Mouse (Mus musculus): ENCODE results near the gene Gapdh. TPM values are rescaled to one million over a fixed set of nuclear protein-coding genes. Genes with fewer than 3 reads are reported as not detected.

The Gapdh gene
- total and polyA plus RNA-seq, 2 experiments from 2014 or later: 1,919 to 2,736 TPM

DNA sequence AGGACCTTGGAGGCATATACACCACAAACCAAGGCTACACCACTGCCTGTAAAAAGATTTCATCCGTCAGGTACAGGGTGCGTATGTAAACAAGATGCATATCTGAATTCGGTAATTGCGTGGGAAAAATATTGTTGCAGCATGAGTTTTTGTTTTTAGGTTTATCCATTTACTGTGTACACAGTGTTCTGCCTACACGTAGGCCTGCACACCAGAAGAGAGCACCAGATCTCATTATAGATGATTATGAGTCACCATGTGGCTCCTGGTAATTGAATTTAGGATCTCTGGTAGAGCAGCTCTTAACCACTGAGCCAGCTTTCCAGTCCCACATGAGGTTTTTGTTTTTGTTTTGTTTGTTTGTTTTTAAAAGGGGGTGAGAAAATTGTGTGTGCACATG is 30.9 kb upstream of the Gapdh start:
- WGBS: 83% methylated on average over 5 of the region's 5 CpGs
- no peaks in the 10 kb centered on the region for H3K9me3 ChIP-seq (ENCODE audit: low read length)
- no peak overlapping the region for H3K27ac ChIP-seq
- TF ChIP-seq CTCF (IDR thresholded peaks at IDR 0.05; ENCODE audit: low read depth): no peak
- DNase-seq (ENCODE audit: low spot score) (no peak), ATAC-seq (no peak)
- peaks cover 16% of the 10 kb centered on the region for H3K36me3 ChIP-seq (ENCODE audit: insufficient read depth, low read length)
- no peak overlapping the region for H3K9ac ChIP-seq (replicated peaks; ENCODE audit: low read length)
- peaks cover 5% of the 10 kb centered on the region for H3K4me1 ChIP-seq (ENCODE audit: insufficient read depth, low read length)
- H3K4me3 ChIP-seq (ENCODE audit: low read length): no peak overlapping the region
- H3K27me3 ChIP-seq (ENCODE audit: insufficient read depth, low read length): no peaks in the 10 kb centered on the region
- H3K4me2 ChIP-seq (ENCODE audit: low read depth, low read length): no peak overlapping the region

DNA sequence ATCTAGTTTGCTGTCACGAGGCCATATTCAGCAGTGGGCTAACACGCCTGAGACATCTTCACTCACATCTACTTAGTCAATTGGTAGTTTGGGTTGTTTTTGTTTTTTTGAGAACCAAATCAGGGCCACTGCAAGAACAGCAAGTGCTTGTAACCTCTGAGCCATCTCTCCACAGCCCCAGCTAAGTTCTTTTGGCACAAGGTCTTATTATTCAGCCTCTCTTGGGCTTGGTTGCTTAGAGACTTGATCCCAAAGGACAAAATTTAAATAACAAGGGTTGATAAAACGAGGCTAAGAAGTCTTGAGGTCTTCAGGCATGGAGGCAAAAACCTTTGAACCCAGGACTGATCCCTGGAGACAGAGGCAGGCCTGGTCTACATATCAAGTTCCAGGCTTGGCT is 30.0 kb upstream of the Gapdh start:
- Histone ChIP-seq H3K9me3 (ENCODE audit: low read length) (no peaks in the 10 kb centered on the region), H3K4me1 (ENCODE audit: insufficient read depth, low read length) (peaks cover 5% of the 10 kb centered on the region), H3K27me3 (ENCODE audit: insufficient read depth, low read length) (no peaks in the 10 kb centered on the region), H3K4me2 (ENCODE audit: low read depth, low read length) (no peak overlapping the region), H3K9ac (replicated peaks; ENCODE audit: low read length) (no peak overlapping the region), H3K27ac (no peak overlapping the region), H3K36me3 (ENCODE audit: insufficient read depth, low read length) (peaks cover 16% of the 10 kb centered on the region), H3K4me3 (ENCODE audit: low read length) (no peak overlapping the region)
- no peak for TF ChIP-seq CTCF (IDR thresholded peaks at IDR 0.05; ENCODE audit: low read depth)
- no peak for ATAC-seq
- WGBS: 38% methylated on average over 3 of the region's 3 CpGs
- peak; percentile 6 for DNase-seq (ENCODE audit: low spot score)

DNA sequence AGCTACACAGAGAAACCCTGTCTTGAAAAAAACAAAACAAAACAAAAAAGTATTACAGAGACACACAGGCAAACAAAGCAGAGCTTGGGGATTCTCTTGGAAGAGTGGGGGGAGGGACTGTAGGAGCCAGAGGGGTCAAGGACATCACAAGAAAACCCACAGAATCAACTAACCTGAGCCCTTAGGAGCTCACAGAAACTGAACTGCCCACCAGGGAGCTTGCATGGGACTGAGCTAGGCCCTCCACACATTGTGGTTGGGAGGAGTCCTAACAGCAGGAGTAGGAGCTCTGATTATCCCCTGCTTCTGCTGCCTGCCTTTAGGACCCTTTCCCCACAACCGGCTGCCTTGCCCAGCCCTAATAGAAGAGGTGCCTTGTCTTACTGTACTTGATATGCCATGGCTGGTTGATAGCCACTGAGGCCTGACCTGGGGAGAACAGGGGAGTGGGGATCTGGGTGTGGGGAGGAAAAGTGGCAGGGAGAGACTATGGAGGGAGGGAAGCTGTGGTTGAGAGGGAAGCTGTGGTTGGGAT is 29.3 kb upstream of the Gapdh start:
- ATAC-seq (no peak), DNase-seq (ENCODE audit: low spot score) (no peak)
- Histone ChIP-seq H3K27ac (no peak overlapping the region), H3K9ac (replicated peaks; ENCODE audit: low read length) (no peak overlapping the region), H3K4me2 (ENCODE audit: low read depth, low read length) (no peak overlapping the region), H3K36me3 (ENCODE audit: insufficient read depth, low read length) (peaks cover 16% of the 10 kb centered on the region), H3K27me3 (ENCODE audit: insufficient read depth, low read length) (no peaks in the 10 kb centered on the region), H3K9me3 (ENCODE audit: low read length) (no peaks in the 10 kb centered on the region), H3K4me3 (ENCODE audit: low read length) (no peak overlapping the region), H3K4me1 (ENCODE audit: insufficient read depth, low read length) (peaks cover 5% of the 10 kb centered on the region)
- 12% methylated on average over 1 of the region's 1 CpGs for WGBS
- no peak for TF ChIP-seq CTCF (IDR thresholded peaks at IDR 0.05; ENCODE audit: low read depth)

DNA sequence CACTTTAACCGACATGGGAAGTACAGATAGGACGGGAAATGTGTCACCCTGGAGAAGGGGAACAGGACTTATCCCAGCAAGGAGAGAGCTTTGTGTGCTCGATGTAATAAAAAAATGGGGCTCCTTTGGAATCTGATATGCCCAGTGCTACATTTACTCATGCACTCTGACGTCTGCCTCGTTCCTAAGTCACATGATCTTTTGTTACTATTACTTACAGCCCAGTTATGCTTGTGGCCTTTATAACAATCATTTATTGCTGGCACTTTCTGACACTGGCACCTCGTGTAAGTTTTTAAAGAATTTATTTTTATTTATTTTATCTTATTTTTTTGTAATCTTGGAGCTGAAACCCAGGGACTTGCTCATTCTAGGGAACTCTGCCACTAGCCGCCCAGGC is 27.1 kb upstream of the Gapdh start:
- Histone ChIP-seq H3K4me2 (ENCODE audit: low read depth, low read length) (no peak overlapping the region), H3K9ac (replicated peaks; ENCODE audit: low read length) (no peak overlapping the region), H3K4me1 (ENCODE audit: insufficient read depth, low read length) (peaks cover 5% of the 10 kb centered on the region), H3K27ac (no peak overlapping the region), H3K4me3 (ENCODE audit: low read length) (no peak overlapping the region), H3K36me3 (ENCODE audit: insufficient read depth, low read length) (peaks cover 22% of the 10 kb centered on the region), H3K27me3 (ENCODE audit: insufficient read depth, low read length) (no peaks in the 10 kb centered on the region), H3K9me3 (ENCODE audit: low read length) (no peaks in the 10 kb centered on the region)
- DNase-seq (ENCODE audit: low spot score) (no peak), ATAC-seq (no peak)
- 80% methylated on average over 7 of the region's 7 CpGs for WGBS
- TF ChIP-seq CTCF (IDR thresholded peaks at IDR 0.05; ENCODE audit: low read depth): no peak

DNA sequence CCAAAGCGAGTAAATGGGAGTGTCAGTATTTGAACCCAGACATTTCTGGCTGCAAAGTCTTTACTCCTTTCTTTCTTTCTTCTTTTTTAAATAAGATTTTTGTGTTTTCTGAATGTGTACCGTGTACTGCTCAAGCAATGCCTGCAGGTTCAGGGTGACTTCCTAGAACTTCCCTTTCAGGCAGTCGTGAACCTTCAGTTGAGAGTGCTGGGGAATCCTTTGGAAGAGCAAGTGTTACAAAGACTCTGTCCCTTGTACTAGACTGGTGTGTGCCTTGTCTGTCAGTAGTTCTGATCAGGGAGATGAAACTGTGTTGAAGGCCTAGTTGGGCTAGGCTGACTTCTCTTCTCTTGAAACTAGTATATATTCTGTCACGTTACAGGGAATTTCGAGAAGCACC is 26.6 kb upstream of the Gapdh start:
- no peaks in the 10 kb centered on the region for H3K27me3 ChIP-seq (ENCODE audit: insufficient read depth, low read length)
- H3K9me3 ChIP-seq (ENCODE audit: low read length): no peaks in the 10 kb centered on the region
- peak overlapping the region; percentile 70 for H3K4me3 ChIP-seq (ENCODE audit: low read length)
- peak overlapping the region; percentile 97 for H3K27ac ChIP-seq
- DNase-seq (ENCODE audit: low spot score) (no peak), ATAC-seq (no peak)
- no peak for TF ChIP-seq CTCF (IDR thresholded peaks at IDR 0.05; ENCODE audit: low read depth)
- 51% methylated on average over 5 of the region's 5 CpGs for WGBS
- H3K9ac ChIP-seq (replicated peaks; ENCODE audit: low read length): peak overlapping the region; percentile 74
- H3K4me2 ChIP-seq (ENCODE audit: low read depth, low read length): peak overlapping the region; percentile 88
- peaks cover 23% of the 10 kb centered on the region for H3K36me3 ChIP-seq (ENCODE audit: insufficient read depth, low read length)
- peaks cover 5% of the 10 kb centered on the region for H3K4me1 ChIP-seq (ENCODE audit: insufficient read depth, low read length)

DNA sequence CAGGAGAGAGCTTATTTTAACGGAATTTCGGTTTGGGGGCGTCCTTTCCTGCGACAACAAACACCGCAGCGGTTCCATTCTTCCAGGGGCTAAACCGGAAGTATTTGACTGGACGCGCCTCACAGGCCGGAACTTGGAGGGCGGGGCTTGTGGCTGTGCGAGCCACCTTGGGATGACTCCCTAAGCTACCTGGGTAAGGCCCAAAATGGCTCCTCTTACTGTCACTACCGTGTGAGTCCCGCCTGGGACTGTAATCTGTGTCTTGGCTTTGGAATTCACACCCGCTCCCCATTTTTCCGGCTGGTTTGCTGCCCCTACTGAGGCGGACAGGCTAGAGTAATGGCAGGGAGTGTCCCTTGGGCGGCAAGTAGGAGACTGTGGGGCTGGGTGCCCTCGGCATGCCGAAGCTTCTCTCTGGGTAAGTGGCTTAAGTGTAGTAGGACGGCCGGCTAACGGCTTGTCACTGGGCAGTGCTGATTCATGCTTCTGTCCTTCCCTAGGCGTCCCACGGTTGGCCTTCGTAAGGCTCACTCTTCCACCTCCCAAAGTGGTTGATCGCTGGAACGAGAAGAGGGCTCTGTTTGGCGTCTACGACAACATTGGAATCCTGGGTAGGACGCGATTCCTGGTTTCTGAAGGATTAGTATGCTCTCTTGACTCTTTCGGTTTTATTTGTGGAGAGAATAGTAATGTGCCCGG is 25.9 kb upstream of the Gapdh start:
- TF ChIP-seq CTCF (IDR thresholded peaks at IDR 0.05; ENCODE audit: low read depth): no peak
- H3K36me3 ChIP-seq (ENCODE audit: insufficient read depth, low read length): peaks cover 29% of the 10 kb centered on the region
- H3K27ac ChIP-seq: peak overlapping the region; percentile 97
- peak overlapping the region; percentile 70 for H3K4me3 ChIP-seq (ENCODE audit: low read length)
- H3K9ac ChIP-seq (replicated peaks; ENCODE audit: low read length): peak overlapping the region; percentile 74
- no peaks in the 10 kb centered on the region for H3K9me3 ChIP-seq (ENCODE audit: low read length)
- H3K4me2 ChIP-seq (ENCODE audit: low read depth, low read length): peak overlapping the region; percentile 88
- H3K27me3 ChIP-seq (ENCODE audit: insufficient read depth, low read length): no peaks in the 10 kb centered on the region
- DNase-seq (ENCODE audit: low spot score): peak; percentile 96
- under 1% methylated on average over 34 of the region's 34 CpGs for WGBS
- peak; percentile 94 for ATAC-seq
- H3K4me1 ChIP-seq (ENCODE audit: insufficient read depth, low read length): peaks cover 5% of the 10 kb centered on the region

All from hindbrain, postnatal 0 days (tissue).